In the genomic region with DNA sequence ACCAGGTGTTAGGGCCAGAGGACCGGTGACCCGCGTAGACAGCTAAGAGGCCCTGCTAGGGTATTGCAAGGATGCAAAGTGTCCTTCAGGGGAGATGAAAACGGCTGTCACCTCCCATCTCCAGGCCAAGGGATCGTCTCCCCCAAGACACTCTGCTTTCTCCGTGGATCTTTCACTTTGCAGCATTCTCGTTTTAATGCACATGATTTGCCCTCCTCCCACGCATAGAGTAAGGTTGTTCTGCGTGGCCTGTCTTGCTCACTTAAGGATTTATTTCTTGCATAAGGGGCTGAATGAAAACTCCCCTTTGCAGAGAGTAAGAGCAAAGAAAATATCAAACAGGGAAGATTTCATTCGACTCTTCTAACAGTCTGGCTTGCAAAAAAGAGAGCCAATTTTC, we compare ENCODE assay signal across 8 mouse cellular contexts. TPM values are rescaled to one million over a fixed set of nuclear protein-coding genes. Genes with fewer than 3 reads are reported as not detected.
DNase-seq lines count a peak whose midpoint lies in the region; ATAC-seq lines count a peak whose summit lies in the region.

No protein-coding gene starts in this region.

- H3K27ac ChIP-seq in heart, embryonic 10.5 days = peak overlapping the region; percentile 90; the same call in 1 of the 2 replicates
- H3K27ac ChIP-seq in brown adipose tissue, adult 24 weeks (replicated peaks; ENCODE audit: low read depth, low read length) = no peak overlapping the region
- no peak overlapping the region for H3K27ac ChIP-seq in hindbrain, embryonic 15.5 days (replicated peaks)
- no peak overlapping the region for H3K27ac ChIP-seq in midbrain, embryonic 14.5 days (replicated peaks; ENCODE audit: low read depth, low read length)

- 0 out of 2 replicates have a peak overlapping the region, but pooled peaks have one; percentile 17 for H3K9ac ChIP-seq in hindbrain, embryonic 15.5 days
- H3K9ac ChIP-seq in midbrain, embryonic 14.5 days (replicated peaks; ENCODE audit: low read length) = 0 out of 2 replicates have a peak overlapping the region, but pooled peaks have one; percentile 20

- H3K4me2 ChIP-seq in hindbrain, embryonic 15.5 days = peak overlapping the region; percentile 93
- peak overlapping the region; percentile 99 for H3K4me2 ChIP-seq in midbrain, embryonic 14.5 days (ENCODE audit: low read length)

- peaks cover 48% of the 10 kb centered on the region for H3K4me1 ChIP-seq in heart, embryonic 10.5 days
- H3K4me1 ChIP-seq in brown adipose tissue, adult 24 weeks (ENCODE audit: control insufficient read depth, insufficient read depth, insufficient read length, low read length) = peaks cover 2% of the 10 kb centered on the region; the same call in 1 of the 2 replicates
- H3K4me1 ChIP-seq in hindbrain, embryonic 15.5 days (replicated peaks) = peaks cover 42% of the 10 kb centered on the region
- peaks cover 35% of the 10 kb centered on the region for H3K4me1 ChIP-seq in midbrain, embryonic 14.5 days (ENCODE audit: control insufficient read depth, insufficient read depth, low read length)

- no peak for ATAC-seq in hindbrain, embryonic 15.5 days (ENCODE audit: low FRiP score, low read depth)
- ATAC-seq in midbrain, embryonic 14.5 days (ENCODE audit: low FRiP score, low TSS enrichment) = no peak

- H3K4me3 ChIP-seq in heart, embryonic 10.5 days = peak overlapping the region; percentile 92
- H3K4me3 ChIP-seq in brown adipose tissue, adult 24 weeks (ENCODE audit: insufficient read depth, low read depth, low read length) = peak overlapping the region; percentile 83
- peak overlapping the region; percentile 48 for H3K4me3 ChIP-seq in hindbrain, embryonic 15.5 days
- H3K4me3 ChIP-seq in midbrain, embryonic 14.5 days (replicated peaks; ENCODE audit: low read depth, low read length) = peak overlapping the region; percentile 52

- no peaks in the 10 kb centered on the region for H3K9me3 ChIP-seq in heart, embryonic 10.5 days
- H3K9me3 ChIP-seq in hindbrain, embryonic 15.5 days = no peaks in the 10 kb centered on the region
- no peaks in the 10 kb centered on the region for H3K9me3 ChIP-seq in midbrain, embryonic 14.5 days (ENCODE audit: control insufficient read depth, low read length)

- intact Hi-C loops in heart, postnatal 10 days (cut with DNase I) = loop anchor here (1.0 to 2.0 kb wide), 2 partner anchors 57 to 111 kb away; no protein-coding TSS in a partner anchor

- H3K27me3 ChIP-seq in heart, embryonic 10.5 days (ENCODE audit: insufficient read depth, poor library complexity, severe bottlenecking) = peaks cover 55% of the 10 kb centered on the region
- H3K27me3 ChIP-seq in hindbrain, embryonic 15.5 days = peaks cover 65% of the 10 kb centered on the region
- H3K27me3 ChIP-seq in midbrain, embryonic 14.5 days (ENCODE audit: control insufficient read depth, insufficient read depth, low read length) = peaks cover 67% of the 10 kb centered on the region

- no peaks in the 10 kb centered on the region for H3K36me3 ChIP-seq in heart, embryonic 10.5 days
- H3K36me3 ChIP-seq in hindbrain, embryonic 15.5 days = no peaks in the 10 kb centered on the region
- no peaks in the 10 kb centered on the region for H3K36me3 ChIP-seq in midbrain, embryonic 14.5 days (ENCODE audit: control insufficient read depth, insufficient read depth, low read length)

- DNase-seq in heart, embryonic 10.5 days (ENCODE audit: low spot score) = no peak
- DNase-seq in heart, postnatal 10 days = no peak
- DNase-seq in midbrain, embryonic 14.5 days = no peak
- DNase-seq in left cerebral cortex, adult 18-20 months (ENCODE audit: low spot score in 2 of 2) = no peak
- no peak for DNase-seq in layer of hippocampus, postnatal 14 days (ENCODE audit: low spot score in 2 of 2)
- DNase-seq in urinary bladder, postnatal 4 days (ENCODE audit: low spot score in 2 of 2) = no peak

- 3% methylated on average over 10 of the region's 10 CpGs for WGBS in heart, embryonic 10.5 days
- 5% methylated on average over 10 of the region's 10 CpGs for WGBS in hindbrain, embryonic 15.5 days
- WGBS in midbrain, embryonic 14.5 days = 5% methylated on average over 10 of the region's 10 CpGs

RNA-seq across cellular contexts. Expression of gene Casz1, which starts 0.6 kb away (rescaled TPM):
- 15.9 and 26.3 TPM in 2 replicates for polyA plus RNA-seq in heart, embryonic 10.5 days (2016; fragmentation: Nextera tagmentation; extraction: Ambion mirVana)
- total RNA-seq in heart, postnatal 10 days (2021) = 10 to 100 TPM; 64.7 to 67.2 TPM
- polyA plus RNA-seq in brown adipose tissue, adult 24 weeks (2012; ENCODE audit: insufficient read depth, insufficient read length, missing spikeins) = 1.3 and 1.4 TPM in 2 replicates
- polyA plus RNA-seq in hindbrain, embryonic 15.5 days (2015; fragmentation: Nextera tagmentation; extraction: Ambion mirVana) = 4.6 and 6.7 TPM in 2 replicates
- polyA plus RNA-seq in midbrain, embryonic 14.5 days (2014; fragmentation: Nextera tagmentation; extraction: Ambion mirVana) = 2.1 and 3.1 TPM in 2 replicates
- 1 to 10 TPM; 1.2 to 1.4 TPM for total RNA-seq in left cerebral cortex, adult 18-20 months (2021)
- 1 to 10 TPM in 1 of 2 experiments, under 1 TPM in 1; 0.88 to 1.1 TPM for total RNA-seq in layer of hippocampus, postnatal 14 days (2021)
